ENCODE assay signal across 26 mouse cellular contexts in the genomic region with DNA sequence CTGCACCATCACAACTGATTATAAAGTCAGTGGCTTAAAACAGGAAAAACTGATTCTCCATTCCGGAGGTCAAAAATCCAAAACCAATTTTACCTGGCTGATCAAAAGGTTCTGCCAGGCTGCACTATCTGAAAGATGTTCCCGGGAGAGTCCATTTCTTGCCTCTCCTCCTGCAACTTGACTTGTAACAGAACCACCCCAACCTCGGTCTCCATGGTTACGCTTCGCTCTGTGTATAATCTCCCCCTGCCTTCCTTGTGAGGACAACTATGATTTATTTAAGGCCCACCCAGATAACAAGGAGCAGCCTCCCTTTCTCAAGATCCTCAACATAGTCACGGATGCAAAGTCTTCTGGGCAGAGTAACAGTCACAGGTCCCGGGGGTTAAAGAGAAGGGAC. TPM values are rescaled to one million over a fixed set of nuclear protein-coding genes. Genes with fewer than 3 reads are reported as not detected.
"Had no signal": no experiment of that assay in that cellular context is flagged by ENCODE, and none has a peak within 500 bp of the region (broad histone marks: within the 10 kb centered on the region; RNA-seq: fewer than 3 reads in every experiment).

No protein-coding gene starts in this region.

- H3K9me3 ChIP-seq: heart, embryonic 10.5 days; intestine, embryonic 15.5 days; limb, embryonic 10.5 days; limb, embryonic 12.5 days had no signal

- H3K36me3 ChIP-seq: hindbrain, embryonic 12.5 days; intestine, embryonic 15.5 days; limb, embryonic 10.5 days; limb, embryonic 12.5 days had no signal

- H3K27ac ChIP-seq: gastrocnemius, adult 2 months; heart, embryonic 10.5 days; hindbrain, embryonic 10.5 days; hindbrain, embryonic 12.5 days; hindbrain, embryonic 14.5 days; intestine, embryonic 15.5 days; layer of hippocampus, adult 2 months; left cerebral cortex, adult 2 months; limb, embryonic 10.5 days; limb, embryonic 12.5 days had no signal

- H3K4me3 ChIP-seq: gastrocnemius, adult 2 months; heart, embryonic 10.5 days; heart, embryonic 12.5 days; hindbrain, embryonic 10.5 days; hindbrain, embryonic 12.5 days; intestine, embryonic 15.5 days; layer of hippocampus, adult 2 months; left cerebral cortex, adult 2 months; limb, embryonic 10.5 days; limb, embryonic 12.5 days had no signal

- H3K27me3 ChIP-seq: heart, embryonic 12.5 days; hindbrain, embryonic 12.5 days; intestine, embryonic 15.5 days; limb, embryonic 12.5 days had no signal

- H3K4me2 ChIP-seq: heart, embryonic 12.5 days; hindbrain, embryonic 12.5 days; hindbrain, embryonic 14.5 days; intestine, embryonic 15.5 days; limb, embryonic 12.5 days; liver, embryonic 11.5 days had no signal

- DNase-seq: gastrocnemius, adult 2 months; gastrocnemius, postnatal 10 days; gastrocnemius, postnatal 25 days; heart, adult 18-20 months; heart, postnatal 10 days; heart, postnatal 4 days; kidney, adult 18-20 months; kidney, adult 8-10 months; kidney, postnatal 10 days; kidney, postnatal 25 days; kidney, postnatal 4 days; liver had no signal

- ATAC-seq: hindbrain, embryonic 16.5 days; inflammation-experienced regulatory T-cells, adult 6 months; intestine, embryonic 15.5 days; intestine, postnatal 0 days had no signal

- H3K9ac ChIP-seq: heart, embryonic 12.5 days; hindbrain, embryonic 12.5 days; hindbrain, embryonic 14.5 days; intestine, embryonic 15.5 days; limb, embryonic 12.5 days had no signal

RNA-seq across cellular contexts. Expression of gene Nos1ap, which starts 16.5 kb away (rescaled TPM):
- polyA plus RNA-seq: inflammation-experienced regulatory T-cells, adult 6 months had no signal
